Mouse (Mus musculus) olfactory bulb, adult 2 months (tissue): ENCODE measurements at regions not wholly inside any gene's neighbourhood (a gene's known extent, or its start where the extent isn't known, plus 50 kb on each side); places are given as distances from the start of the nearest gene placed in this dataset.
"Not testable (repeated sequence)": the region's sequence is repeated elsewhere in the genome, so short reads cannot be mapped to it uniquely, and the experiment has no call there.

ENCODE experiments used
- H3K27ac ChIP-seq: fragments of 200-500 bp; 2 replicates; pipeline ENCODE4 v1.5.1; 2012; ENCODE audit warnings: low read depth, low read length; ENCODE audit not compliant: insufficient read depth
- H3K4me1 ChIP-seq: fragments of 200-500 bp; 2 replicates; pipeline ENCODE4 v1.6.1; 2012; ENCODE audit warnings: low read length; ENCODE audit not compliant: control insufficient read depth, insufficient read depth
- H3K4me3 ChIP-seq: fragments of 200-500 bp; 2 replicates; pipeline ENCODE4 v1.5.1; 2012; ENCODE audit warnings: mild to moderate bottlenecking, low read depth, low read length, moderate library complexity; ENCODE audit not compliant: insufficient read depth
- CTCF ChIP-seq: fragments of 200-500 bp; IDR thresholded peaks from 2 replicates; pipeline ENCODE4 v1.5.1; 2012; ENCODE audit warnings: low read depth, mild to moderate bottlenecking, low read length, moderate library complexity; ENCODE audit not compliant: insufficient read depth
- POLR2A ChIP-seq: fragments of 200-500 bp; IDR thresholded peaks from 2 replicates; pipeline ENCODE4 v1.6.1; 2012; ENCODE audit warnings: mild to moderate bottlenecking, low read depth, low read length, moderate library complexity; ENCODE audit not compliant: insufficient read depth
- WGBS: fragments of 180-500 bp; shearing (Covaris S2); methylation state at CpG from one replicate; pipeline ENCODE4 v1.1.7; 2018; 5-methylcytosine and 5-hydroxymethylcytosine counted together

DNA sequence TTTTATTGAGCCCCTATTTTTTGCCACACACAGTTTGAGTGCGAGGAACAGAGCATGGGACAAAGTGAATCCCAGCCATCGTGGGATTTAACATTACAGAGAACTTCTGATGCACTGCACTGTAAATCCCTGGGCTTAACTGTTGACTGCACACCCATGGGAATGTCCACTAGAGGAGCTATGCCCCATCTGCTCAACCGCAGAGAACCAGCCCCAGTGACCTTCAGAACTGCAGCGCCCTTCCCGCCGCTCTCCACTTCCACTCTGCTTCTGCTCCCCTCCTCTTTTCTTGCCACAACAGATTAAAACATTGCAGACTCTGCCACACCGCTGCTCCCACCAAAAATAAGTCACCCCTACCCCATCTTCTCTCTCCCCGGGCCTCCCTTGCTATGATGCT lies 283.3 kb upstream of the Ercc4 start:
- WGBS, result 75% methylated on average over 8 of the region's 8 CpGs

GRCm38 (mm10) chr16:12831308-12831707 lies 278.2 kb upstream of the Ercc4 start:
- H3K4me1 ChIP-seq, H3K27ac ChIP-seq, H3K4me3 ChIP-seq: not testable (repeated sequence)
- 65% methylated on average over 1 of the region's 1 CpGs for WGBS

More for the DNA sequence above, 283.3 kb upstream of the Ercc4 start:
- Histone ChIP-seq H3K27ac (no peak overlapping the region), H3K4me1 (no peaks in the 10 kb centered on the region), H3K4me3 (no peak overlapping the region)
- TF ChIP-seq POLR2A (no peak), CTCF (no peak)

DNA sequence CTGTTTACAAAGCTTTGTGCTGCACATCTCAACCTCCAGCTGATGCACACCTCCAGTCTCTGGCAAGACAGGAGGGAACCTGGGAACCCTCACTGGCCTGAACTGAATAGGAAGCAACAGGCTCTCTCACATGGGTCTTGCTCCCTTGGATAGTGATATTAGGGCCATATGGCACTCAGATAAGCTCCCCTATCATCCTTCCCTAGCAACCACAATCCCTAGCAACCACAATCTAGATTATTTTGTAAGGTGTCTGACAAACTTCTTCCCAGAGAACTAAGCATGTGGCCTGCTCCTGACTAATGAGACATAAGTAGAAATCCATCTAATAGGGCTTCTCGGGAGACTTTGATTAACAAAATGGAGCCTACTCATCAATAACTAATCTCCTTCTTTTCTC lies 253.1 kb upstream of the Ercc4 start:
- 80% methylated on average over 1 of the region's 1 CpGs for WGBS
- Histone ChIP-seq H3K4me3 (no peak overlapping the region), H3K27ac (no peak overlapping the region), H3K4me1 (no peaks in the 10 kb centered on the region)
- TF ChIP-seq POLR2A (no peak), CTCF (no peak)

DNA sequence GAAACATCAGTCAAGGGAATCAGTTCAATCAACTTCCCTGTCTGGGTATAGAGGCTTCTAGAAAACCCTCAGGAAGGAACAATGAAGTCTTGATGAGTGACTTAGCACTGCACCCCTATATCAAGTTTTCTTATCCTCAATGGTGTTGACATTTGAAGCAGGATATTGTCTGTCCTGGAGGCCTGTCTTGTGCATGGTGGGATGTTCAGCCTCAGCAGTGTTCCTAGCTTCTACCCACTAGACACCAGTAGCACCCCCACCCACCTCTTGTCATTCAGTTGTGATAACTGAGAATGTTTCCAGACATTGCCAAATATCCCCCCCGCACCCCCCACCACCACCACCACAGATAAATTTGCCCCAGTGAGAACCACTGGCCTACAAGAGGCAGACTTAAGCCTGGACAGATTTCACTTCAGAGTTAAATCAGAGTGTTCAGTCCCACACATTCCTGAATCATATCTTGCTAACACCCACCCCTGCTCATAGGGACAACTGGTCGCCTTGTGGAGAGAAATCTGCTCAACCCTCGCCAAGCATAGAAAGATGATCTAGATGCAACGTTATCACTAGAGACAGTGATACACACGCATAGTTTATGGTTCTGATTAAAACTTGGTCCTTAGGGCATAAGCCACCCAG lies 249.6 kb upstream of the Ercc4 start:
- Histone ChIP-seq H3K4me3 (no peak overlapping the region), H3K27ac (no peak overlapping the region), H3K4me1 (no peaks in the 10 kb centered on the region)
- WGBS, result 92% methylated on average over 5 of the region's 5 CpGs
- no peak for TF ChIP-seq CTCF
- no peak for TF ChIP-seq POLR2A

- Histone ChIP-seq H3K4me1 (no peaks in the 10 kb centered on the region), H3K4me3 (no peak overlapping the region), H3K27ac (no peak overlapping the region)
- 85% methylated on average over 5 of the region's 5 CpGs for whole genome bisulfite sequencing
- TF ChIP-seq CTCF (no peak), POLR2A (no peak)
These were observed 246.9 kb upstream of the Ercc4 start for GRCm38 (mm10) chr16:12862561-12862960.

GRCm38 (mm10) chr16:12878326-12878725 lies 231.2 kb upstream of the Ercc4 start:
- WGBS, result 93% methylated on average over 5 of the region's 5 CpGs
- H3K4me3 ChIP-seq, H3K4me1 ChIP-seq, H3K27ac ChIP-seq: not testable (repeated sequence)

- H3K4me1 ChIP-seq, result no peaks in the 10 kb centered on the region
- no peak overlapping the region for H3K4me3 ChIP-seq
- H3K27ac ChIP-seq, result no peak overlapping the region
- WGBS, result 79% methylated on average over 8 of the region's 8 CpGs
- TF ChIP-seq POLR2A (no peak), CTCF (no peak)
These were observed 229.5 kb upstream of the Ercc4 start for GRCm38 (mm10) chr16:12880011-12880410.

GRCm38 (mm10) chr16:12880481-12880880 lies 229.0 kb upstream of the Ercc4 start:
- WGBS, result 94% methylated on average over 7 of the region's 7 CpGs
- Histone ChIP-seq H3K4me3 (no peak overlapping the region), H3K27ac (no peak overlapping the region), H3K4me1 (no peaks in the 10 kb centered on the region)
- TF ChIP-seq POLR2A (no peak), CTCF (no peak)

GRCm38 (mm10) chr16:12882690-12883089 lies 226.8 kb upstream of the Ercc4 start:
- Histone ChIP-seq H3K4me3 (no peak overlapping the region), H3K4me1 (no peaks in the 10 kb centered on the region), H3K27ac (no peak overlapping the region)
- 87% methylated on average over 1 of the region's 1 CpGs for WGBS
- TF ChIP-seq POLR2A (no peak), CTCF (no peak)

DNA sequence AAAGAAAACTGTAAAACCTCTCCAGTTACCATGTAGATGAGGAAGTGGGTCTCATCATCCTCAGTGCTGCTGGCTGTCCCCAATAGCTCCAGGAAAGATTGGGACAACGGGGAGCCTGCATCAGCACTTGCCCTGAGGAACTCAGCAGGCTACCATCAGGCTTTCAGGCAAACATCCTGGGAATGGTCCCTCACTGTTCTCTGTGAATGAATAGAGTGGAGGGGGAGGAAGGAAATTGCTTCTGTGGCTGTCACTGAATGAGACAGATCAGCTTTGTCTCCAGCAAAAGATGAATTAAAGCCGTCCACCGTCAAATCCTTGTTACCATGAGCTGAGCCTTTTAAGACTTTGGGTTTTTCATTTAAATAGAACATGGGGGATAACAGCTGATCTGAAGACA lies 224.9 kb upstream of the Ercc4 start:
- TF ChIP-seq CTCF (no peak), POLR2A (no peak)
- no peak overlapping the region; the same call in 1 of the 2 replicates for H3K27ac ChIP-seq
- H3K4me1 ChIP-seq, result no peaks in the 10 kb centered on the region
- H3K4me3 ChIP-seq, result no peak overlapping the region
- 55% methylated on average over 3 of the region's 3 CpGs for WGBS
